Mouse (Mus musculus): Measurements from ENCODE around the gene Il3. TPM values are rescaled to one million over a fixed set of nuclear protein-coding genes. Genes with fewer than 3 reads are reported as not detected.

Gene Il3
- polyA plus RNA-seq (2012; rRNA removed) = not detected in 2 replicates

DNA sequence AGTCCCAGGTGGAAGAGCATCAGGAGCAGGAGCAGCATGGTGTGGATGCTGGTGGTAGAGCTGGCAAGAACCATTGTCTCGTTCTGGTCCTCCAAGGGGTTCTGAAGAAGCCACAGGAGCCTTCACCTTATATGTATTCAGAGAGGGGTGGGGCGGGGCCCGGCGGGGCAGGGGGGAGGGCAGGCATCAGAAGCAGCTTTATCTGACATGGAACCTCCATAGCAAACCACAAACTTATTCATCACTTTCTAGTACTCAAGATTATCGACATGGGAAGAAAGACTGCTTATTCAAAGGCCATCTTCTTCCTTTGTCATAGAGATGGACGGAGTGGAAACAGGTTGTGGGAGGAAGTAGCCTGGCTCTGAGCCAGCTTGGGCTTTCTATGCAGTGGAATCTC, at the start of gene Il3:
TSS of gene Il3 (minus strand) at position 101 of the 400 bp plus-strand sequence.
- Histone ChIP-seq H3K36me3 (ENCODE audit: control insufficient read depth, insufficient read depth, low read length) (no peaks in the 10 kb centered on the region), H3K27ac (ENCODE audit: insufficient read depth, low read depth, low read length) (no peak within 1 kb of the TSS), H3K4me1 (ENCODE audit: control insufficient read depth, insufficient read depth, low read length) (no peaks in the 10 kb centered on the region), H3K4me3 (ENCODE audit: insufficient read depth, low read depth, low read length) (no peak within 1 kb of the TSS), H3K27me3 (replicated peaks; ENCODE audit: control insufficient read depth, insufficient read depth, low read length) (no peaks in the 10 kb centered on the region)
- no peak for DNase-seq
- no peak for TF ChIP-seq CTCF (conservative IDR thresholded peaks at IDR 0.05; ENCODE audit: insufficient read depth, insufficient read length, low read depth, low read length)
- TF ChIP-seq POLR2A (IDR thresholded peaks at IDR 0.05; ENCODE audit: low read depth, low read length) = no peak
- WGBS = 81% methylated on average over 6 of the region's 6 CpGs

DNA sequence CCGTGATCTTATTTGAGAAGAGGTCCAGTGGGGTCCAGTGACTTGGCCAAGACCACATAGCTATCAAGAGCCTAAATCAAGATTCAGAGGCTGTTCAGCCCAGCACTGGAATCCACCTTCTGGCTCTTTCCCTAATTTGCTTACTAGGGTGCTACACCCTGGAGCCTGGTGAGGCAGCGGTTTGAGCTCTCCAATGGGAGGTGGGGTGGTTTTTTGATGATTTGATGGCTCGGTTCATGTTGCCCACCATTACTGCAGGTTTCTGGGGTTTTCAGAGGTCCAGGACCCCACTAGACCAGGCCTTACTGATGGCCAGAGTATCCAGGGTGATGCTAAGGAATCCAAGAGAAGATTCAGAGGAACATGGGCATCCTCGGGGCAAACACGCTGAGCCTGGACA, 48.3 kb upstream of the Il3 start:
- WGBS = 91% methylated on average over 5 of the region's 5 CpGs

DNA sequence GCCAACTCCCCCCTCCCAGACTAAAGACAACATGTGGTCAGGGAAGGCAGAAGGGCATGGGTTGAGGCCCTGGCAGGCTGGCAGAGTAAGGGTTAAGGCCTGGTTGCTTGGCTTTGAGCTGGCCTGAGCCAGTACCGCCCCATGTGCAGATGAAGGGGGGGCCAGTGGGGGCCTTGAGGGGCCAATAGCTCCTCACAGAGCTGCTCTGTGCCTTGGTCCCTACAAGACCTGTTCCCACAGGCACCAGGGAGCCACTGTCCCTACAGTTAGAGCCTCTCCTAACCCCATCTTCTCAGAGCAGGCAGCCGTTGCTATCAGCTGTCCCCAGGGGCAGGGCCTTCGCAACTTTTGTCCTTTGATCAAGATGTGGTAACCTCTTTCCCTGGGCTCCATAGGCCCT, 47.7 kb upstream of the Il3 start:
- H3K27me3 ChIP-seq (replicated peaks; ENCODE audit: control insufficient read depth, insufficient read depth, low read length) = no peaks in the 10 kb centered on the region
- H3K36me3 ChIP-seq (ENCODE audit: control insufficient read depth, insufficient read depth, low read length) = no peaks in the 10 kb centered on the region
- H3K4me3 ChIP-seq (ENCODE audit: insufficient read depth, low read depth, low read length) = no peak overlapping the region
- DNase-seq = no peak
- no peak overlapping the region for H3K27ac ChIP-seq (ENCODE audit: insufficient read depth, low read depth, low read length)
- TF ChIP-seq POLR2A (IDR thresholded peaks at IDR 0.05; ENCODE audit: low read depth, low read length) (no peak), CTCF (conservative IDR thresholded peaks at IDR 0.05; ENCODE audit: insufficient read depth, insufficient read length, low read depth, low read length) (no peak)
- no peaks in the 10 kb centered on the region for H3K4me1 ChIP-seq (ENCODE audit: control insufficient read depth, insufficient read depth, low read length)
- WGBS = 36% methylated on average over 3 of the region's 3 CpGs

More for the DNA sequence above, 48.3 kb upstream of the Il3 start:
- no peaks in the 10 kb centered on the region for H3K4me1 ChIP-seq (ENCODE audit: control insufficient read depth, insufficient read depth, low read length)
- no peak for DNase-seq
- H3K27ac ChIP-seq (ENCODE audit: insufficient read depth, low read depth, low read length) = no peak overlapping the region
- no peaks in the 10 kb centered on the region for H3K27me3 ChIP-seq (replicated peaks; ENCODE audit: control insufficient read depth, insufficient read depth, low read length)
- TF ChIP-seq CTCF (conservative IDR thresholded peaks at IDR 0.05; ENCODE audit: insufficient read depth, insufficient read length, low read depth, low read length) = no peak
- no peak for TF ChIP-seq POLR2A (IDR thresholded peaks at IDR 0.05; ENCODE audit: low read depth, low read length)
- H3K36me3 ChIP-seq (ENCODE audit: control insufficient read depth, insufficient read depth, low read length) = no peaks in the 10 kb centered on the region
- no peak overlapping the region for H3K4me3 ChIP-seq (ENCODE audit: insufficient read depth, low read depth, low read length)

DNA sequence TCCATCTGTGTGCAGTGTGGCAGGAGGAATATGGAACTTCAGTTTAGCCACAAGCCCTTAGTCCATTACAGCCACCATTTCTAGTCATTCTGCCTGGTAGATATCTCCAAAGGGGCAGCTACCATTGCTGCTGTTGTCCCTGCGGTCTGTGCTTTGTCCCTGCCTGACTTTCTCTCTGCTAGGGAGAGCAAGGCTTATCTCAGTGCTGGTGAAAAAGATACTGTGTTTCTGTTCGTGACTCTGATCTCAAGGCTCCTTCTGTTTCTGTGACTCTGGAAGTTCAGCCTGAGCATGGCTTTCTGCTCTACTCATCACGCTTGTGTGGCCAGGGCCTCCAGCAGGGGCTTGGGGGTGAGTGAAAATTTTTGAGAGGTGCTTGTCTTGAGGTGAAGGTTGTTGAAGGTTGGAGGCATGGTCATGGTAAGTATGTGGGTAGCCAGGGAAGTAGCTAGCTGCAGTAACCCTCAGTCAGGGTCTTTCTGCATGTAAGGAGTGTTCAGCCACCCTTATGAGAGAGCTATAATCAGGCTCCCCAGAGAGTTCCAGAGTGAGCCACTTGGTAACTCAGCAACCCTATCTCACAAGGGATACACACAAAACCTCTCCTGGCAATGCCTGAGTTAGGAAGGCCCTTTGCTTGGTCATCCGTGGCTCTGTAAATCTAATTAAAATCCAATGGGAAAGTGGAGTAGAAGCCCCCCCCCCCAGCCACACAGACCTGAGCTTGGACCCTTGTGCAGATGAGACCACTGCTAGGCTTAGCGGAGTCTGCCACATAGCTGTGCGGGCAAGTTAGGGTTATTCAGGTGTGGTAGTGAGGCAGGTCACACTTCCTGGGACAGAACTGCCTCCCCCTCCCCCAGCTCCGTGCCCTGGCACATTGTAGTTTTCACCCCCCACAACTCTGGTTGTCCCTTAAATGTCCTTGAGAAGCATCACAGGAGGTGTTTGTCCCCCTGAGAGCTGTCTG, 46.6 kb upstream of the Il3 start:
- 66% methylated on average over 7 of the region's 7 CpGs for WGBS
- no peaks in the 10 kb centered on the region for H3K36me3 ChIP-seq (ENCODE audit: control insufficient read depth, insufficient read depth, low read length)
- no peaks in the 10 kb centered on the region for H3K4me1 ChIP-seq (ENCODE audit: control insufficient read depth, insufficient read depth, low read length)
- TF ChIP-seq POLR2A (IDR thresholded peaks at IDR 0.05; ENCODE audit: low read depth, low read length) (no peak), CTCF (conservative IDR thresholded peaks at IDR 0.05; ENCODE audit: insufficient read depth, insufficient read length, low read depth, low read length) (no peak)
- H3K4me3 ChIP-seq (ENCODE audit: insufficient read depth, low read depth, low read length) = no peak overlapping the region
- no peaks in the 10 kb centered on the region for H3K27me3 ChIP-seq (replicated peaks; ENCODE audit: control insufficient read depth, insufficient read depth, low read length)
- DNase-seq = no peak
- H3K27ac ChIP-seq (ENCODE audit: insufficient read depth, low read depth, low read length) = no peak overlapping the region

DNA sequence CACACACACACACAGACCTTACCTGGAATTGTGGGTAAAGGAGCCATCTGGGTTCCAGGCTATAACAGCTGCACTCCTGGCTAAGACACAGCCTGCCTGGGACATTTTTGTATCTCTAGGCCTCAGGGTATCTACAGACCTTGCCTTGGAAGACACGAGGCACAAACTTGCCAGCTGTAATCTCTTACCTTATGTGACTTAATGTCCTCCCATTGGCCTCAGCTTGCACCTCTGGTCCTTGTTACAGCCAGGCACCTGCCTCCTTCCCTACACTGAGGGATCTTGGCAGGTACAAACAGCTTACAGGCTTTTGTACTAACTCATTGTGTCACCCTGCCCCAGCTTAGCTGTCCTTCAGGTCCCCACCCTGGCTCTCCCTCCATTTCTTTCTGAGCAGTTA, 45.5 kb upstream of the Il3 start:
- H3K36me3 ChIP-seq (ENCODE audit: control insufficient read depth, insufficient read depth, low read length) = no peaks in the 10 kb centered on the region
- H3K27me3 ChIP-seq (replicated peaks; ENCODE audit: control insufficient read depth, insufficient read depth, low read length) = no peaks in the 10 kb centered on the region
- no peak overlapping the region for H3K4me3 ChIP-seq (ENCODE audit: insufficient read depth, low read depth, low read length)
- TF ChIP-seq POLR2A (IDR thresholded peaks at IDR 0.05; ENCODE audit: low read depth, low read length) (no peak), CTCF (conservative IDR thresholded peaks at IDR 0.05; ENCODE audit: insufficient read depth, insufficient read length, low read depth, low read length) (no peak)
- H3K27ac ChIP-seq (ENCODE audit: insufficient read depth, low read depth, low read length) = no peak overlapping the region
- no peak for DNase-seq
- H3K4me1 ChIP-seq (ENCODE audit: control insufficient read depth, insufficient read depth, low read length) = no peaks in the 10 kb centered on the region
- 43% methylated on average over 1 of the region's 1 CpGs for WGBS

DNA sequence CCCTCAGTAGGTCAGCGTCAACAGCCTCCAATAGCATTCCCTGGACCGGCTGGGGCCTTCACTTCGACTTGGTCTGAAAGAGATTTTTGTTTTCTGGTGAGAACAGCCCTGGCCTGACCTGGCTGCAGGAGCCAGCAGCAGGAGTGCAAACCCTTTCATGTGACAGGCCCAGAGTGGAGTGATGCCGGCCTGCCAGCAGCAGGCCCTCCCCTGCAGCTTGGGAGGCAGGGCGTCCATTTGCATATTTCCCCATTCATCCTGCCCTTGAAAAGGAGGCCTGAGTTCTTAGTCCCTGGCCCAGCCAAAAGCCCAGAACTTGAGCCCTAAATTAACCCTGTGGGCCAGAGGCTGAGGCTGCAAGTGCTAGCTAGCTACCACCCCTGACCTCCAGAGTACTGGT, 44.9 kb upstream of the Il3 start:
- Histone ChIP-seq H3K27ac (ENCODE audit: insufficient read depth, low read depth, low read length) (no peak overlapping the region), H3K4me1 (ENCODE audit: control insufficient read depth, insufficient read depth, low read length) (no peaks in the 10 kb centered on the region), H3K4me3 (ENCODE audit: insufficient read depth, low read depth, low read length) (no peak overlapping the region), H3K27me3 (replicated peaks; ENCODE audit: control insufficient read depth, insufficient read depth, low read length) (no peaks in the 10 kb centered on the region), H3K36me3 (ENCODE audit: control insufficient read depth, insufficient read depth, low read length) (no peaks in the 10 kb centered on the region)
- WGBS = 29% methylated on average over 5 of the region's 5 CpGs
- TF ChIP-seq POLR2A (IDR thresholded peaks at IDR 0.05; ENCODE audit: low read depth, low read length) = no peak
- TF ChIP-seq CTCF (conservative IDR thresholded peaks at IDR 0.05; ENCODE audit: insufficient read depth, insufficient read length, low read depth, low read length) = no peak
- peak; percentile 30 for DNase-seq

DNA sequence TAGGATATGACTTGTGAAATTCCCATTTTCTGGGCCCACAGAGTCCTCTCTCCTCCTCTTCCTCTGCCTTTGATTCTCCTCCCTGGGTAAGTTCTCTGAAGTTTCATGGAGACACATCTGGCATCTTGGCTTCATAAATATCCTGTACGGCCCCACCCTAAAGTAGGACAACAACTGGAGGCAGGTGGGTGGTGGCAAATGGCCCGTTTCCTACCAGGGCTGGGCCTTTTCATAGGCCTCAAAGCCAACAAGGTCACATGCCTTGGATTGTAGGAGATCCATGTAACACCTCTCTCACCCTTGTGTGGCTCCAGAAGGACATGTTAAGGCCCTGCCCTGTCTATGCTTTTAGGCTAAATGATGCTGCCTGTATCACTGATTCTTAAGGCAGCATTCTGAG, 43.5 kb upstream of the Il3 start:
- 63% methylated on average over 2 of the region's 2 CpGs for whole genome bisulfite sequencing

More for the DNA sequence above, 43.5 kb upstream of the Il3 start:
- Histone ChIP-seq H3K36me3 (ENCODE audit: control insufficient read depth, insufficient read depth, low read length) (no peaks in the 10 kb centered on the region), H3K4me1 (ENCODE audit: control insufficient read depth, insufficient read depth, low read length) (no peaks in the 10 kb centered on the region), H3K27ac (ENCODE audit: insufficient read depth, low read depth, low read length) (no peak overlapping the region), H3K4me3 (ENCODE audit: insufficient read depth, low read depth, low read length) (no peak overlapping the region), H3K27me3 (replicated peaks; ENCODE audit: control insufficient read depth, insufficient read depth, low read length) (no peaks in the 10 kb centered on the region)
- DNase-seq = no peak
- TF ChIP-seq CTCF (conservative IDR thresholded peaks at IDR 0.05; ENCODE audit: insufficient read depth, insufficient read length, low read depth, low read length) = no peak
- TF ChIP-seq POLR2A (IDR thresholded peaks at IDR 0.05; ENCODE audit: low read depth, low read length) = no peak

All from kidney, adult 2 months (tissue).